Mouse (Mus musculus) C2C12 (cell line): ENCODE data around the gene Micu1.

Source experiments
- CTCF ChIP-seq: IDR thresholded peaks from one replicate; pipeline ENCODE4 v1.5.1; 2011; ENCODE audit not compliant: control insufficient read depth, insufficient read depth, insufficient read length
- FOSL1 ChIP-seq: IDR thresholded peaks from one replicate; pipeline ENCODE4 v1.8.0; 2011; ENCODE audit warnings: mild to moderate bottlenecking, low read length; ENCODE audit not compliant: poor library complexity, insufficient read depth, severe bottlenecking
- MAX ChIP-seq: IDR thresholded peaks from one replicate; pipeline ENCODE4 v1.6.1; 2011; ENCODE audit warnings: mild to moderate bottlenecking, control low read depth
- MYOG ChIP-seq: IDR thresholded peaks from one replicate; pipeline ENCODE4 v1.6.1; 2011; ENCODE audit not compliant: control insufficient read depth, insufficient read length; ENCODE audit errors: extremely low read depth
- USF1 ChIP-seq: IDR thresholded peaks from one replicate; pipeline ENCODE4 v1.6.1; 2011; ENCODE audit warnings: low read depth, mild to moderate bottlenecking, control low read depth, moderate library complexity

DNA sequence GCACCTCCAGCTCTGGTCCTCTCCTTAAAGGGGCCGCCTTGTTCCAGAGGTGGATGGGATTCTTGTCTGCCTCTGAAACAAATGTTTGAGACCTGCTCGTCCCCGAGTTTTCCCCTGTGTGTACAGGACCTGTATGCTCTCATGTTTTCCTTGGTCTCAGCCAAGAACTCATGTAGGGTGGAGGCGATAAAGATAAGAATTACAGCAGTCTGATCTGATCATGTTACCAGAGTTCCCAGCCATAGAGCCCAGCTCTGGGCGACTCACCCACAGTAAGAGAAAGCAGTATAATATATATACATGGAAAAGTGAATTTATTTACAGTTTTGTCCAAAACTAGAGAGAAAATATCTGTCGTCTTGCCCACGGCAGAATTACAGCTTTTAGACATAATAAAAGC is 17.7 kb downstream of the Micu1 start:
- TF ChIP-seq CTCF (no peak), MAX (no peak), FOSL1 (no peak), USF1 (no peak), MYOG (no peak)
